Mouse (Mus musculus) limb, embryonic 10.5 days (tissue): Measurements from ENCODE around the gene Lhfp. TPM values are rescaled to one million over a fixed set of nuclear protein-coding genes. Genes with fewer than 3 reads are reported as not detected.

Experiments used
- DNase-seq: peaks from one replicate; pipeline ENCODE4 v3.0.0-alpha.2; 2017; ENCODE audit warnings: low spot score
- H3K27ac ChIP-seq: fragments of 300-500 bp; sonication (generic); 2 replicates; pipeline ENCODE4 v1.5.1; 2016; ENCODE audit warnings: mild to moderate bottlenecking
- H3K27me3 ChIP-seq: fragments of 300-500 bp; sonication (generic); 2 replicates; pipeline ENCODE4 v1.6.1; 2016; ENCODE audit warnings: low read depth, mild to moderate bottlenecking; ENCODE audit not compliant: poor library complexity, severe bottlenecking
- H3K36me3 ChIP-seq: fragments of 300-500 bp; sonication (generic); 2 replicates; pipeline ENCODE4 v1.6.1; 2016; ENCODE audit warnings: mild to moderate bottlenecking, moderate library complexity
- H3K4me1 ChIP-seq: fragments of 300-500 bp; sonication (generic); 2 replicates; pipeline ENCODE4 v1.6.1; 2016
- H3K4me3 ChIP-seq: fragments of 300-500 bp; sonication (generic); 2 replicates; pipeline ENCODE4 v1.5.1; 2016; ENCODE audit warnings: mild to moderate bottlenecking, moderate library complexity
- H3K9me3 ChIP-seq: fragments of 300-500 bp; sonication (generic); replicated peaks from 2 replicates; pipeline ENCODE4 v1.6.1; 2016; ENCODE audit warnings: mild to moderate bottlenecking
- WGBS: fragments of 180-500 bp; shearing (Covaris S2); methylation state at CpG from one replicate; pipeline ENCODE4 v1.1.7; 2016; 5-methylcytosine and 5-hydroxymethylcytosine counted together
- polyA plus RNA-seq: library from polyadenylated mRNA; unstranded; fragments of >200 nt; fragmentation: Nextera tagmentation; extraction: Ambion mirVana; gene quantifications from 2 replicates; pipeline ENCODE4 v1.2.1, GENCODE M21; 2016

Lhfp gene
- polyA plus RNA-seq, 1 experiment from 2014 or later = 90.1 TPM

GRCm38 (mm10) chr3:53308649-53309048, 267.3 kb downstream of the Lhfp start:
- no peaks in the 10 kb centered on the region for H3K9me3 ChIP-seq
- H3K27me3 ChIP-seq = no peaks in the 10 kb centered on the region
- WGBS = 60% methylated on average over 5 of the region's 5 CpGs

GRCm38 (mm10) chr3:53310093-53310492, 268.8 kb downstream of the Lhfp start:
- Histone ChIP-seq H3K36me3 (0 out of 2 replicates have a peak, but pooled peaks cover 3% of the 10 kb centered on the region), H3K4me1 (no peaks in the 10 kb centered on the region), H3K4me3 (no peak overlapping the region), H3K27ac (no peak overlapping the region), H3K27me3 (no peaks in the 10 kb centered on the region), H3K9me3 (no peaks in the 10 kb centered on the region)
- WGBS = 83% methylated on average over 4 of the region's 4 CpGs
- no peak for DNase-seq

More at GRCm38 (mm10) chr3:53308649-53309048, 267.3 kb downstream of the Lhfp start:
- 0 out of 2 replicates have a peak, but pooled peaks cover 3% of the 10 kb centered on the region for H3K36me3 ChIP-seq
- no peak for DNase-seq
- H3K4me1 ChIP-seq = peaks cover 10% of the 10 kb centered on the region; the same call in 1 of the 2 replicates
- no peak overlapping the region for H3K27ac ChIP-seq
- H3K4me3 ChIP-seq = no peak overlapping the region

- H3K4me3 ChIP-seq = no peak overlapping the region
- WGBS = 91% methylated on average over 2 of the region's 2 CpGs
- H3K27me3 ChIP-seq = no peaks in the 10 kb centered on the region
- H3K9me3 ChIP-seq = no peaks in the 10 kb centered on the region
- no peak overlapping the region for H3K27ac ChIP-seq
- no peaks in the 10 kb centered on the region for H3K4me1 ChIP-seq
- 0 out of 2 replicates have a peak, but pooled peaks cover 3% of the 10 kb centered on the region for H3K36me3 ChIP-seq
- no peak for DNase-seq
Measured at GRCm38 (mm10) chr3:53310615-53311014, 269.3 kb downstream of the Lhfp start.

Other genes starting within 250 kb of the Lhfp start
- gene Cog6, start 24.3 kb upstream of the Lhfp start, polyA plus RNA-seq = 36.4 and 46.3 TPM in 2 replicates